Mouse (Mus musculus): ENCODE measurements around the gene Dbr1.
A peak's percentile ranks its signal among the peaks of the same experiment; 100 is the strongest.
"Not testable (repeated sequence)": the region's sequence is repeated elsewhere in the genome, so short reads cannot be mapped to it uniquely, and the experiment has no call there.

Gene Dbr1

DNA sequence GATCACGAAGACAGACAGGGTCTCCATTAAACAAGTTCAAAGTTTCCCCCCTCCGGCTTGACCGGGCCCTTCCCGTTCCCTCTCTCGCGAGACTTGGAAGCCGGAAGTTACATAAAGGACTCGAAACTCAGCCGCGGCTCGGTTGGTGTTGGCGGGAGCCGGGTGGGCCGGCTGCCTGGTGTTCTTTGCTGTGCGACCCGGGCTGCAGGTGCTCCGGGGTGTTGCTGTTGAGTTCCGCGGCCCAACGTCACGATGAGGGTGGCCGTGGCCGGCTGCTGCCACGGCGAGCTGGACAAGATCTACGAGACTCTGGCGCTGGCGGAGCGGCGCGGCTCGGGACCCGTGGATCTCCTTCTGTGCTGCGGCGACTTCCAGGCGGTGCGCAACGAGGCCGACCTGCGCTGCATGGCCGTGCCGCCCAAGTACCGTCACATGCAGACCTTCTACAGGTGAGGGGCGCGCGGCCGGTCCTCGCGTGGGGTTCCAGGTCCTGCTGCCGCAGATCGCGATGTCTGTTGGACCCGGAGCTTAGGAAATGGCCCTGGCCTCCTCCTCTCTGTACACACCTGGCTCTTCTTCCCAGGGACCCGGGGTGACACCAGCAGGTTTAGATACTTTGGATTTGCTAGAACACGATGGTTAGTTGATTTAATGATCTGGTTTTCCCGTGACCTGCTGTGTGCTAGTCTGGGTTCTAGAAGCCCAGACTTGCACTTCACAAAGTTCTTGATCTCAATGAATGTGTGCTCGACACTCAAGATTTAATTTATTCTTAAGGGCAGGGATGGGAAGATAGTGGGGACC is at the start of gene Dbr1:
Gene Dbr1 (plus strand): TSS at position 123 of the 804 bp plus-strand sequence.
- peak; percentile 86 to 94 for DNase-seq (ENCODE audit: low spot score in 2 of 2)

DNA sequence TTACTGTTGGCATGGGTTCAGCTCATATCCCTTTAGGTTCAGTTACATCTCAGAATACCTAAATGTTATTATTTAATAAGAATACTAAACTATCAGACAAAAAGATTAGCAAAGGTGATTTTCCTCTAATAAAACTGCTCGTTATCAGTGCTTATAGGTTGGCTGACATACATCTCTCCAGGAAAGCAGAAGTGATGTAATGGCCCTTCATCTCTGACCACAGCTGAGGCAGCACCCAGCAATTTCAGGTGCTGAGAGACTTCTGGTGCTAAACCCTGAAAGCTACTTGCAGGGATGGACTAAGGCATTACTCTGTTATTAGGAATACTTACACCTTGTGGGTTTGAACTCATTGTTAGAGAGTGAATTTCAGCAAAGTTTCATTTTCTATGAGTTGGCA is 43.7 kb upstream of the Dbr1 start:
- no peak for DNase-seq (ENCODE audit: low spot score in 2 of 2)

DNA sequence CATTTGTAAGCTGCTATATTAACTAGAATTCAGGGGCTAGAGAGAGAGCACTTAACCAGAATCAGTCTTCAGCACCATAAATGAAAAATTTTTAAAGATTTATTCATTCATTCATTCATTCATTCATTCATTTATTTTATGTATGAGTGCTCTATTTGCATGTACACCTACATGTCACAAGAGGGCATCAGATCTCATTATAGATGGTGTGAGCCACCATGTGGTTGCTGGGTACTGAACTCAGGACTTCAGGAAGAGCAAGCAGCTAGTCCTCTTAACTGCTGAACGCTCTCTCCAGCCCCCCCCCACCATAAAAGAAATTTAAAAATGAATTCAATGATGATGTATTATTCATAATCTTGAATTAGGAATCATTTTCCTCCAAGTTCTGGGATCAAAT is 29.3 kb upstream of the Dbr1 start:
- DNase-seq (ENCODE audit: low spot score in 2 of 2): no peak

DNA sequence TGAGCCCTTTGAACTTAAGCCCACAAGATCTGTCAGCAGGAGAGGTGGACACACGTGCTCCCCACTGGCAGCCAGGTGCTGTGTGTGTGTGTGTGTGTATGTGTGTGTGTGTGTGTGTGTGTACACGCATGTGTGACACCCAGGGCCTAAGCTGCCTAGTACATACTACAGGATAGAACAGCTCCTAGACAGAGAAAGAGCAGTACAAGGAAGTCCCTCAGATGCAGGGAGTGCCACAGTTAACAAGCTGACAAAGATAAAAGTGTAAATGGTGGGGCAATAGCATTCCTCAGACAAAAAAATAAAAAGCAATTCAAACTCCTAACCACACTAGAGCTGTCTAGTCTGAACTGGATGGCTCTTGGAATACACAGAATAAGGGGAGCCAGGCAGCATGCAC is 23.5 kb upstream of the Dbr1 start:
- no peak for DNase-seq (ENCODE audit: low spot score in 2 of 2)

DNA sequence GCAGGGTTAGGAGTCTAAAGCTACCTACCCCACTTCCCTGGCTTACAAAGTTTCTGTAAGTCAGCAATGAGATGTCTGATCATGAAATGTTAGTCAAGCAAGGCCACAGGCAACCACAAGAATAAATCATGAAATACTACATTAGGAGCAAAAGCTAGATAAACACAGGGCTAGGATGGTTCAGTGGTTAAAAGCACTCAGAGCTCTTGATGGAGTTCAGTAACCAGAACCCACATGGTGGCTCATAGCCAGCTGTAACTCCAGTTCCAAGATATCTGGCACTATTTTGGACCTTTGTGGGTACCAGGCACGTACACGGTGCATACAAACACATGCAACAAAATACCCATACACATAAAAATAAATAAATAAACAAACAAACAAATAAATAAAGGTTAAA is 22.6 kb upstream of the Dbr1 start:
- no peak for DNase-seq (ENCODE audit: low spot score in 2 of 2)

DNA sequence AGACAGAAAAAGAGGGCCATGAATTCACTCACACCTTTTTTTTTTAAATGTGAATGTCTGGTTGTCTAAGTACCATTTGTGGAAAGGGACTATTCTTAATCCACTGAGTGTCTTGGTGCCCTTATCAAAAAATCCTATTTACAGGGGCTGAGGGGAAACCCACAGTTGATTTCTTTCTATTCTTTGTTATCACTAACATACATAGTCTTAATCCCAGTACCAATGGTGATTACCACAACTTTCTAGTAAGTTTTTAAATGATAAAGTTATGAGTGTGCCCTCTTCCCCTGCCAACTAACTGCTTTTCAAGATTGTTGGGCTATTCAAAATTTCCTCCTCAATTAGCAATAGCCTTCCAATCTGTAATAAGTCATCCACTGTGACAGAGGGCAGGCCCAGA is 21.5 kb upstream of the Dbr1 start:
- no peak for DNase-seq (ENCODE audit: low spot score in 2 of 2)

DNA sequence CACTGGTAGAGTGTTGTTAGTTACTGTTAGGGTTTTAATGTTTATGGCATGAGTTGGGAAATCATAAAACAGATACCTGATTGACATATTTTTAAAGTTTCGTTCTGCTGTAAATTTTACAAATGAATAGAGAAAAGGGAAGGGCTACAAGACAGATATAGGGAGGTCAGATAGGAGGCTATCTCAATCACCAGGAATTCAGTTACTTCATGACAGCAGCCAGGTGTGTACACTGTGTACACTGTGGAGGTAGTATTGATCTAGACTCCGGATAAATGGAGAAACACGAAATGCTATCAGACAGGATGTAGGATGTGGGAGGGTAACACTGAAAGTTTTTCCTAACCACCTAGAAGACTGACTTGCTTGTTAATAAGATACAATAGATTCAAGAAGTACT is 20.3 kb upstream of the Dbr1 start:
- no peak for DNase-seq (ENCODE audit: low spot score in 2 of 2)

DNA sequence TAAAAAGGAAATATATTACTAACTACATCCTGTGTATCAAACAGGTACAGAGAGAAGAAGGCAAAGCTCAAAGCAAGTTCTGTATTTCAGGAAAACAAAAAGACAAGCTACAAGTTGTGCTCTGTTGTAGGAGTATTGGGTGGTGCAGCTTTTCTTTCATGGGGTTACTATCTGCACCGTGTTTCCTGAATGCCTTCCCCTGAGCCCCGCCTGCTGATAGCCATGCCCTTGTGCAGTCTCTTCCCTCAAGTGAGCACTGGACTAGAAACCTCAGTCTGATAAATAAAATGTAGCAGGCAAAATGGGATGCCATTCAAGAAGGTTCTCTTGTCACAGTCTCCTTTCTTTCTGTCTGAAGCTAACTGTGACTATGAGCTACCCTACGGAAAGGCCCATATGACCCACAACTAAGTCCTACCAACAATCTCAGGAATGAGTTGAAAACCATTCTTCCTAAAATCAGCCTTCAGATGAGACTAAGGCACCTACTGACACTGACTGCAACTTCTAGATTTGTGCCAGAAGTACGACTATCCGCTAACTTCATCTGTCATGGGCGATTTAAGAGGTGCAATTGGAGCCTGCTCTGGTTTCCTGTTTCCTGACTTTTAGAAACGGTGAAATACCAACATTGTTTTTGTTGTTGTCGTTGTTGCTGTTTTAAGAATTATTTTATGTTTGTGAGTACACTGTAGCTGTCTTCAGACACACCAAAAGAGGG is 17.9 kb upstream of the Dbr1 start:
- no peak for DNase-seq (ENCODE audit: low spot score in 2 of 2)

DNA sequence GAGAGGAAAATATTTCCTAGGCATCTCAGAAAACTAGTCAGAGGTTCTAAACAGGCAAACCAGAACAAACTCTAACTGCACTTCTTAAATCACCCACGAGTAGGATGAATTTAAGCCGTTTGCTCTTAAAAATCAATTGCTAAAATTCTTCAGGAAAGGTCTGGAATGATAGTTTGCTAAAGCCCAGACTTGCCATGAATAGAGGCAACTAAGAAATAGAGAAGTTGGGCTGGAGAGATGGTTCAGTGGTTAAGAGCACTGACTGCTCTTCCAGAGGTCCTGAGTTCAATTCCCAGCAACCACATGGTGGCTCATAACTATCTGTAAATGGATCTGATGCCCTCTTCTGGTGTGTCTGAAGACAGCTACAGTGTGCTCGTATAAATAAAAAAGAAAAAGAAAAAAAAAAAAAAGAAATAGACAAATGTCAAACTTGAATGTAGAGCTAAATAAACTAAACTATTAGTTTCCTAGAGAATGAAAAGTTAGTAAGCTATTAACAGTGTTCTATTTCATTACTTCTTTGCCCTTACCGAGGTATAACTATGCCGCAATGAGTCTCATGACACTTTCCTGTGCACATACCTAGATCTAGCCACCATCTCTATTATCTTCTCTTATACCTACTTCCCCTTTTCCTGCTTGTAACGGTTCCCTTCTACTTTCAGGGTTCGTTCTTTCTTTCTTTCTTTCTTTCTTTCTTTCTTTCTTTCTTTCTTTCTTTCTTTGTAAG is 16.6 kb upstream of the Dbr1 start:
- DNase-seq (ENCODE audit: low spot score in 2 of 2): no peak

DNA sequence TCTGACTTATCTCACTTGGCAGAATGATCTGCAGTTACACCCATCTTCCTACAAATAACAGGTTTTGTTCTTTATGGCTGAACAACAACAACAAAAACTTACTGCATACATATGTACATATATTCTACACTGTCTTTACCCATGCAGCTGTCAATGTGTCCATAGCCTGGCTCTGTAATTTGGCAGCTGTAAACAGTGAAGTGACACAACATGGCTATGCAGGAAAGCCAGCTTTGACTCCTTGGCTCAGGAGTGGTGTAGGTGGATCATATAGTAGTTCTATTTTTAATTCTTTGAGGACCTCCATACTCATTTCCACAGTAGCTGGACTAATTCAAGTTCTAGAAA is 16.1 kb upstream of the Dbr1 start:
- DNase-seq (ENCODE audit: low spot score in 2 of 2): no peak

DNA sequence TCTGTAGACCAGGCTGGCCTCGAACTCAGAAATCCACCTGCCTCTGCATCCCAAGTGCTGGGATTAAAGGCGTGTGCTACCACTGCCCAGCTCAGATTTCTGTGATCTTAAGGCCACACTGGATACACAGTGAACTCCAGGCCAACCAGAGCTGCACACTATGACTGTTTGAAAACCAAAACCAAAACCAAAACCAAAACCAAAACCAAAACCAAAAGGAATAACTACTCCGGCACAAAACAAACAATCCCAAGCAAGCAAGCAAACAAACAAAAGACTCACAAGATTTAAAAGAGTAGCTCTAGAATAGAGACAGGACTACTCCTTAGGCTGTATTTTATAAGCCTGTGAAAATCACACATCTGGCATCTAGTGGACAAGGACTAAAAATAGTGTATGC is 15.2 kb upstream of the Dbr1 start:
- DNase-seq (ENCODE audit: low spot score in 2 of 2): no peak

DNA sequence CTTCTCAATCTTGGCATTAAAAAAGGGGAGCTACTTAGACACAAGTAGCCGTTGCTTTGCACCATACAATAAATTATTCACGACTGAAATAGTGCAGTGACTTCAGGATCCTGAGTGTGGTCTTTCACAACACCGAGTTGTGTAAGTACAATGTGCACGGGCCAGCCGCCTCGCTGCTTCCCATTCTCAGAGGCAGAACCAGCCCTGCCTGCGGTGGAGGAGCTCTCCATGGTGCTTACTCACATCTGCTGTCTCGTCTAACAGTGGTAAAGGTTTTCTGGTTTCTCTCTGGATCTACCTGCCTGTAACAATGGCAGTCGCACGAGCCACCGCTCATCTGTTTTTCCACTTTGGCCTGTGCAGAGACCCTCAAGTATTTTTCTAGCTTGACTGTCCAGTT is 11.9 kb upstream of the Dbr1 start:
- DNase-seq (ENCODE audit: low spot score in 2 of 2): peak; percentile 34 to 79

DNA sequence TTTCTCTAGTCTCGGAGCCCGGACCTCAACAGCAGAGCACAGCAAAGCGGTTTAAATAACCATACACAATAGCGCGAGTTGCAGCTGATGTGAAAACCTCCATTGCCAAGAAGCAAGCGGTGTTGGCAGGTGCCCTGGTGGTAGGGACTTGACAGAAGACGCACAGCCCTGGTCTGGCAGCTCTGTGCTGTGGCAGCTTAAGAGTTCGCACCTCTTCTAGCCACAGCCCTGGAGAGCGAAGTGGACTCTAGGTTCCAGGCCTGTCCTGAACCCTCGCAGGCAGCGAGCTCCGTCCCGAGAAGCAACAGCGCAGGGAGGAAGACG is 7.6 kb upstream of the Dbr1 start:
- no peak for DNase-seq (ENCODE audit: low spot score in 2 of 2)

DNA sequence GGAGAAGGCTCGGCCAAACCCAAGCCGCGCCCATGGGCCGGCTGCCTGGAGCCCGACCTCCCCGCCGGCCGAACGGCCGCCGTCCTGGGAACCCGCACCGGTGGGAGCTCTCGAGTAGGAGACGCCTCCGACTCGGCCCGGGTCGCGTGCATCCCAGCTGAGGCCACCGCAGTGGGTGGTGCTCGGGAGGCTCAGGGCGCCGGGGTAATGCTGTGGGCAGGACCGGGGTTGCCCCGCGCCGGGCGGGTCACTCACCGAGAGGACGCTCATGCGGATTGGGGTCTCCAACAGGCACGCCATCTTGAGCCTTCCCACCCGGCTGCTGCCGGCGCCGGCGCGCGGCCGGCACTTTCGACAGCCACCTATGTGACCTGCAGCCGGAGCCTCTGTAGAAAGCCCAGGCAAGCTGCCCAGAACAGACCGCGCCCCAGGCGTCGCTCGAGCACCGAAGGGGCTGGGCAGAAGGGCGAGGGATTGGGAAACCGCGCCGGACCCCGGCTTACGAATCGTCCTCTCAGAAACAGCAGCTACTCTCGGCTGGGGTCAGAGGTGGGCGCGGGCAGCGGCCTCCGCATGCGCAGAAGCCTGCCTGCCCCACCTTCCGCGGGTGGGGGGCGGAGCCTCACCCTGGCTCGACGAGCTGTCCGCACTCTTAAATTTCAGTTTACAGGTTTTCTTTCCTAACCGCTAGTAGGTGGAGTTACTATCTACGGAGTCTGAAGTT is 7.1 kb upstream of the Dbr1 start, which contains the start of gene Armc8:
Gene Armc8 (minus strand): TSS at position 553 of the 724 bp plus-strand sequence.
- DNase-seq (ENCODE audit: low spot score in 2 of 2): peak; percentile 91 to 93

DNA sequence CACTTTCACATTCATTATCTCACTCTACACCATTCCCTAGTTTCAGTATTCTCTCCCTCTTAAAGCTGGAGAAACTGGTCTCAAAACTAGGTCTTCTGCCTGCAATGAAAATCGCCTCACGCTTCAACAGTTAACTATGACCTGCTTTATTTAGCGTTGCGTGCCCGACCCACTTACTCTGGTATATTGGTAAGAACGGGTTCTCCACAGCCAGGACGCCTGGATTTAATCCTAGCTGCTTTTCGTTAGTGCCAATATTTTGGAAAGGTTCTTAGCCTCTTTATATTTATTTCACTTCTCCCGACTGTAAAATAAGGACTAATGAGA is 6.6 kb upstream of the Dbr1 start:
- peak in 1 of 2 experiments; percentile 41 for DNase-seq (ENCODE audit: low spot score in 2 of 2)

DNA sequence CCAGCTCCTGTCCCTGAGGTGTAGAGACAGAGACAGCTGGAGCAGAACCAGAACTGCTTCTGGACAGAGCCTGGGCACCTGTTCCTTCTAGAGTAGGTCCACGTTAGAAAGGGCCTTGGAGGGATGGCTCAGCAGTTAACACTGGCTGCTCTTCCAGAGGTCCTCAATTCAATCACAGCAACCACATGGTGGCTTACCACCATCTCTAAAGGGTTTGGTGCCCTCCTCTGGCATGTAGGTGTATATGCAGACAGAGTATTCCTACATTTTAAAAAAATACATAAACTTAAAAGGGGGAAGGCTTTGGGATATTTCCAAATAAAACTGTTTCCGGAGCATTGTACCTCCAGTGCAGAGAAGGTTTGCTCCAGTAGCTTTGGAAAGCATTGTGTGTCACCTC is 5.1 kb downstream of the Dbr1 start:
- peak in 1 of 2 experiments; percentile 50 for DNase-seq (ENCODE audit: low spot score in 2 of 2)

DNA sequence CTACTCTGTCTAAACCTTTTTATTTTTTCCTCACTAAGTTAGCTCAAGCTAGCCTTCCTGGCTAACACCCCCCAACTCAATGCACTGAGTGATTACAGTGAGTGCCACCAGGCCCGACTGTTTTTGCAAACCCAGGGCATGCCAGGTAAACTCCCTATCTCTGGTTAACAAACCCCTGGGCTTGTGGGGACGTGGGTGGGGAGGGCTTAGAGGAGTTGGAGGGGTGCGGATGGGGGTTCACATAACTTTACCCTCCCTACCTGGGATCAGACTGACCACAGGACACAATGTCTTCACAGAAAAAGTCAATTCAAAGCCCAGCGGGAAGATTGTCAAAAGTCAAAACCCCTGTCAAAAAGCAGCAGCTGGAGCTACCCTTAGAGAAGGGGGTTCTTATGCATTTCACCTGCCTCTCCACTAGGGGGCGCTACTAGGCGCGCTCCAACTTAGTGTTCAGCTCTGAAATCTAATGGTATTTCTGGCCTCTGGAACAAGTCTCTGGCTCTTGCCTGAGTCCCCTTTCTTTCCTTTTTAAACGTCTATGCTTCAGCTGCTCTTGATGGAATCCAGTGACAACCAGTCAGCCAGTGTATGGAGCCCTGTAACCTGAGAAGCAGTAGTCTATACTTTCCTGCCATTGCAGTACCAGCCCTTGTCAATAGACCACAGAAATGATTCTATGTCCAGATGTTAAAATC is 12.1 kb downstream of the Dbr1 start:
- peak; percentile 44 to 69 for DNase-seq (ENCODE audit: low spot score in 2 of 2)

DNA sequence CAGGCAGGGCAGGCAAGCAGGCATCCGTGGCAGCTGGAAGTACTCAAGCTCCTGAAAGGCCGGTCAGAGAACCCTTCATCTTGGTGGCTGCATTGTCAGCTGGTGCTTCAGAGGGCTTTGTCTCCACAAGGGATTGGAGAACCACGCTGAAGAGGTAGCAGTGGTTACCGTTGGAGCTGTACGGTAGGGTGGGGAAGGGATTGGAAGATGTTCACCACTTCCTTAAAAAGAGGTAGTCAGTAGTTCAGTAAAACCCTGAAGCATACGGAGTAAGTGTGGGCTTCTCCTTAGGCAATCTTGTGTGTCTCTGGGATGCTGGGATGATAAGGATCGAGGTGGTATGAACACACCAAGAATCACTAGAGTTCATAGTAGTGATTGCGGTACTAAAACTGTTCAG is 15.5 kb downstream of the Dbr1 start:
- DNase-seq (ENCODE audit: low spot score in 2 of 2): no peak

DNA sequence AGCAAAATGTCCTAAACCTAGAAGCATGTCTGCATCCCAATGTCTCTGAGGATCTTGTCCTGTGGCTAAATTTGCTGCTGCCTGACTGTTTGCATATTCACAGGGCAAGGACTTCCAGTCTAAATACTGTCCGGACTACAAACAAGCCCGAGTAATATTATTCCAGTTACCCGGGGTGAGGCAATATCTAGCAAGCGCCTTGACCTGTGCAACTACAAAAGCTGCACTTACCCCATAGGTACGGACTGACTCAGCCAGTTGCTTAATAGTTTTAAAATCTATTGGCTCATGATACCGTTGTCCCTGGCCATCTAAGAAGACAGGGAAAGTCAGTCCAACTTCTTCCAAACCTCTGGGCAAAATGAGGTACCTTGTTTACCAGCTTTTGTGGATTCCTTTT is 23.5 kb downstream of the Dbr1 start:
- not testable (repeated sequence) for DNase-seq (ENCODE audit: low spot score in 2 of 2)

DNA sequence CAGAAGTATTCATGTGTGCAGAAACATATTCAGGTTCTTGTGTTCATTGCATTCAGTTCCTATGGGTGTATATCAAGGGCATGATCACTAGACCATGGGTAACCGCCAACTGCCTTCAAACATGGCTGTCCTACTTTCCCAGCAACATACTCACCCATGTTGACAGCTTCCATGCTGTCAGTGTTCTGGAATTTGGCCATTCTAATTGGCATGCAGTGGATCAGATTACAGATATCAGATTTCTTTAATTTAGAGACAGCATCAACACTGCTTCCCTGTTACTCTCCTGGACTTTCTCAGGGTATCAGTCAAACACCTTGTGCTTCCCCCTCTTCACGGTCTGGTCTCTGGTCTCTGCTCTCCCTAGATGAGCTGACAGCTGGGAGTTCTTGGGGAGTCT is 28.0 kb downstream of the Dbr1 start:
- DNase-seq (ENCODE audit: low spot score in 2 of 2): no peak

DNA sequence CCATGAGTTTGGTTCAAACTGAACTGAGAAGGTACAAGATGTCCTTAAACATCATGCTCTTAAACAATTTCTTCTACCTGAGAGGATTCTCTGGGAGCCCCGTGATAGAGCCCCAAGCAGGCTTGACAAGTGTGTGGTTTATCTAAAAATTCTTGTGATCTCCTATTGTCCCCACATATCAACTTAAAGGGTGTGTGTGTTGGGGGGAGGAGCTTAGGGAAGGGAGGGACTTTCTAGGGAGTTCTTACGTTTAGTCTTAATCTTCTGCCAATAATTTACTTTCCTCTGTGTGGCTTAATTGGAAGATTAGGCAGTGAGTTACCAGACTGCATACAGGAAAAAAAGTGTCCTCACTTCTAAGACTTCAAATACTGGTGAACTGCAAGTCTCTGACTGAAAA is 36.6 kb downstream of the Dbr1 start, which contains the start of gene A4gnt:
Gene A4gnt (plus strand): TSS at position 301 of the 400 bp plus-strand sequence.
- no peak for DNase-seq (ENCODE audit: low spot score in 2 of 2)

DNA sequence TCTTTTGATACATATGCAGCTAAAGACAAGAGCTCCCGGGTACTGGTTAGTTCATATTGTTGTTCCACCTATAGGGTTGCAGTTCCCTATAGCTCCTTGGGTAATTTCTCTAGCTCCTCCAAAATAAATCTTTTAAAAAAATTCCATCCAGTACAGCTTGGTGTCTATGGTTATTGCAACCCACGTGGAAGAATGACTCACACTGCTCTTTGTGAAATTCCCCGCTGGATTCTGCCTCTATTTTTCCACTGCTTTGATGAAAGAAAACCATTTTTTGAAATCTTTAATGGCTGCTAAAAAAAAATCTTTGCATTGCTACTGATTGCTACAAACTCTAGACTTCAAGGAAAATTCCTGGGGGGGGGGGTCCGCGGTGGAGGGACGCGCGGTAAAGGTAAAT is 44.1 kb downstream of the Dbr1 start:
- no peak for DNase-seq (ENCODE audit: low spot score in 2 of 2)

Data from spleen, postnatal 10 days (tissue).